Mouse (Mus musculus) heart, postnatal 0 days (tissue): ENCODE data around the gene Pak7.

Experiments
- CTCF ChIP-seq: IDR thresholded peaks from 2 replicates; pipeline ENCODE4 v1.5.1; 2016; ENCODE audit warnings: antibody characterized with exemption, control low read depth, low read depth
- EP300 ChIP-seq: IDR thresholded peaks from 2 replicates; pipeline ENCODE4 v1.6.1; 2016; ENCODE audit warnings: antibody characterized with exemption, low read depth

DNA sequence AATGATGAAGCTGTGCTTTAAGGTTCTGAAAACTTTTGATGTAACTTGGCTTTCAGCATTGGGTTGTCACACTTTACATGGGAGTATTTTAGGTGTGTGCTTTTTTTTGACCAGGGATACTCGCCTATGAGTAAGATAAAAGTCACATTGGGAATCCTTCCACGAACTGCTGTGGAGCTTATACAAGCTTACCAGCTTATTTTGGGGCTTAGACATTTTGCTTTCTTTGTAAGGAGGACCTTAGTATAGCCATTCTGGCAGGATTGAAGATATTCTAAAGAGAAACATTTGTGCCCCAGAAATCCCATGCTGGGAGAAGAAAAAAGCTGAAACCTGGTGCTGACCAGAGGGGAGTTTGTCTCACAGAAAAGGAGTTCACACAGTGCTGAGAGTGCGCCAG lies 212.7 kb downstream of the Pak7 start:
- TF ChIP-seq CTCF = no peak
- no peak for TF ChIP-seq EP300
